In genomic region chr8:21617883-21618282, GRCm38 (mm10) we compare ENCODE assay signal across 29 mouse cellular contexts. TPM values are rescaled to one million over a fixed set of nuclear protein-coding genes. Genes with fewer than 3 reads are reported as not detected.
"Had no signal": no experiment of that assay in that cellular context is flagged by ENCODE, and none has a peak within 500 bp of the region (broad histone marks: within the 10 kb centered on the region; RNA-seq: fewer than 3 reads in every experiment).

Gene Defa26 (plus strand): TSS chr8:21618183.

RNA-seq across cellular contexts. Expression of gene Defa26, which starts in this region (rescaled TPM):
- polyA plus RNA-seq: limb, embryonic 10.5 days; limb, embryonic 11.5 days; limb, embryonic 12.5 days; limb, embryonic 13.5 days; limb, embryonic 14.5 days; limb, embryonic 15.5 days; liver, adult 2 months; liver, embryonic 11.5 days; liver, embryonic 12.5 days; liver, embryonic 13.5 days; liver, embryonic 14.5 days; liver, embryonic 15.5 days; liver, embryonic 16.5 days; liver, postnatal 0 days; lung, adult 2 months; lung, embryonic 14.5 days; lung, embryonic 15.5 days; lung, embryonic 16.5 days; macrophage; midbrain, embryonic 10.5 days; midbrain, embryonic 11.5 days; midbrain, embryonic 12.5 days; midbrain, embryonic 13.5 days; midbrain, embryonic 14.5 days; midbrain, embryonic 15.5 days; midbrain, embryonic 16.5 days; midbrain, postnatal 0 days; myocyte; neural tube, embryonic 11.5 days had no signal
